Mouse (Mus musculus) neural tube, embryonic 11.5 days (tissue): ENCODE data around the gene Pcdh9. TPM values are rescaled to one million over a fixed set of nuclear protein-coding genes. Genes with fewer than 3 reads are reported as not detected.
A peak's percentile ranks its signal among the peaks of the same experiment; 100 is the strongest.

Experiments used
- ATAC-seq: fragments of 200-750 bp; cut with Nextera tagmentation; 2 replicates; pipeline ENCODE4 v1.8.0; 2017; ENCODE audit warnings: moderate number of reproducible peaks, mild to moderate bottlenecking, moderate TSS enrichment, moderate library complexity; ENCODE audit not compliant: insufficient read depth, low FRiP score, low TSS enrichment
- DNase-seq: peaks from one replicate; pipeline ENCODE4 v3.0.0-alpha.2; 2015; ENCODE audit warnings: low spot score
- H3K27ac ChIP-seq: fragments of 300-500 bp; sonication (generic); 2 replicates; pipeline ENCODE4 v1.5.1; 2014; ENCODE audit warnings: low read depth, mild to moderate bottlenecking, low read length
- H3K27me3 ChIP-seq: fragments of 300-500 bp; sonication (generic); 2 replicates; pipeline ENCODE4 v1.6.1; 2014; ENCODE audit warnings: mild to moderate bottlenecking, low read length, mixed read lengths; ENCODE audit not compliant: control insufficient read depth, insufficient read depth
- H3K36me3 ChIP-seq: fragments of 300-500 bp; sonication (generic); 2 replicates; pipeline ENCODE4 v1.6.1; 2014; ENCODE audit warnings: mild to moderate bottlenecking, low read length, moderate library complexity, mixed read lengths; ENCODE audit not compliant: control insufficient read depth, insufficient read depth
- H3K4me1 ChIP-seq: fragments of 300-500 bp; sonication (generic); 2 replicates; pipeline ENCODE4 v1.6.1; 2014; ENCODE audit warnings: low read length, mixed read lengths; ENCODE audit not compliant: control insufficient read depth, insufficient read depth
- H3K4me2 ChIP-seq: fragments of 300-500 bp; sonication (generic); 2 replicates; pipeline ENCODE4 v1.6.1; 2014; ENCODE audit warnings: low read depth, mild to moderate bottlenecking, moderate library complexity
- H3K4me3 ChIP-seq: fragments of 300-500 bp; sonication (generic); 2 replicates; pipeline ENCODE4 v1.5.1; 2014; ENCODE audit warnings: low read depth, low read length
- H3K9ac ChIP-seq: fragments of 300-500 bp; sonication (generic); 2 replicates; pipeline ENCODE4 v1.6.1; 2014; ENCODE audit warnings: mild to moderate bottlenecking, low read length
- H3K9me3 ChIP-seq: fragments of 300-500 bp; sonication (generic); 2 replicates; pipeline ENCODE4 v1.6.1; 2016; ENCODE audit warnings: low read length; ENCODE audit not compliant: control insufficient read depth
- WGBS: fragments of 180-500 bp; shearing (Covaris S2); extraction: QIAGEN DNeasy Blood & Tissue Kit; methylation state at CpG from one replicate; pipeline ENCODE4 v1.1.7; 2014; 5-methylcytosine and 5-hydroxymethylcytosine counted together
- polyA plus RNA-seq: library from polyadenylated mRNA; unstranded; fragments of >200 nt; fragmentation: Nextera tagmentation; extraction: Ambion mirVana; gene quantifications from 2 replicates; pipeline ENCODE4 v1.2.1, GENCODE M21; 2014

Pcdh9 gene
- polyA plus RNA-seq, 1 experiment from 2014 or later: 48.6 TPM

DNA sequence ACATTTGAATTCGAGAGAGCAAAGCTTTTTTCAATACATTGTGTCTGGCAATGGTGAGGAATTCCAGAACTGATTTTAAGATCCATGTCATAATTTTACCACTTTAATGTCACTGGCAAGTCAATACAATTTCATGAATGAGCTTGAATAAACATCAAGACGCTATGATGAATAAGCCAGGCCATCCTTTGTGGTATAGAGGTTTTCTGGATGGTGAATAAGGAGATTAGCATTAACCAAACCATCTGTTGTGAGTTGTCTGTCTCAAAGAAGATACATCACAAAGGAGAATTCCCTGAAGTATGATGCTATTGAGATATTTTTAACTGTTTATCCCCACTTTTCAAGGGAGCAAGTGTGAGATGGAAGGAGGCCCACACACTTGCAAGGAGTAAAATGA lies 602.1 kb downstream of the Pcdh9 start:
- H3K4me1 ChIP-seq: no peaks in the 10 kb centered on the region
- ATAC-seq: no peak
- WGBS: 63% methylated on average over 2 of the region's 2 CpGs
- H3K4me2 ChIP-seq: no peak overlapping the region
- H3K9ac ChIP-seq: no peak overlapping the region
- no peaks in the 10 kb centered on the region for H3K36me3 ChIP-seq
- H3K27me3 ChIP-seq: no peaks in the 10 kb centered on the region
- H3K4me3 ChIP-seq: no peak overlapping the region
- no peak overlapping the region for H3K27ac ChIP-seq
- no peak for DNase-seq
- no peaks in the 10 kb centered on the region for H3K9me3 ChIP-seq

DNA sequence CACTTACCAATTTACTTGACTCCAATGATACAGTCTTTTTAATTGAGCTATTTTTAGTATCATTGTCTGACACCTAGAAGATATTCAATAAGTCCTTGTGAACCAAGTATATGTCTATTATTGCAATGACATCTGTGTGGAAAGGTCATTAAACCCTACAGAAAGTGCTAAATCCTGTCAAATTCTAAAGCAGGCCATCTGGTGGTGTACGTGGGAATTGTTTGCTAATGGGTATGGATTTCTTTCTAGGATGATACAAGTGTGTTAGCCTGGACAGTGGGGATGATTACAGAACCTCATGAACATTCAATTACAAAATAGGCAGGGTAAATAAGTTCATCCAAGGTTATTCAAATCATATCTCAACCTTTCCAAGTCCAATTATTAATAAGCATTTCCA lies 602.8 kb downstream of the Pcdh9 start:
- no peak overlapping the region for H3K4me2 ChIP-seq
- WGBS: 38% methylated on average over 1 of the region's 1 CpGs
- no peaks in the 10 kb centered on the region for H3K27me3 ChIP-seq
- DNase-seq (peak; percentile 15), ATAC-seq (no peak)
- no peaks in the 10 kb centered on the region for H3K36me3 ChIP-seq
- H3K9me3 ChIP-seq: no peaks in the 10 kb centered on the region
- no peak overlapping the region for H3K4me3 ChIP-seq
- no peak overlapping the region for H3K27ac ChIP-seq
- H3K4me1 ChIP-seq: no peaks in the 10 kb centered on the region
- no peak overlapping the region for H3K9ac ChIP-seq

DNA sequence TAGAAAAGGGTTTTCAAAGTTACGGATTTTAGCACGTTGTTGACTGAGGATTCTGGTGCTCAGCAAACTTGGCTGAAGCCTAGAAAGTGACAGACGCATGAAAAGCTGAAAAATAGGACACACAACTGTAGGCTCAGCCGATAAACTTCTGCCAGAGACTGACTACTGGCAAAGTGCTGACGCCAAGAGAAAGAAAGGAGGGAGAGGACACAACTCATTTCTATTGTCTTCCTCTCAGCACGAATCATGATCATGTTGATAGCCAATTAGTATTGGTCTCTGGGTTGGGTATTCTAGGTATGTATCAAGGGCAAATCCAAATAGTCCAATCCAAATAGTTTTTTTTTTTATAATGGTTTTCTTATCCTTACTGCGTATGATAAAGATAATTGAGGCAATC lies 605.3 kb downstream of the Pcdh9 start:
- ATAC-seq: no peak
- no peaks in the 10 kb centered on the region for H3K36me3 ChIP-seq
- no peak overlapping the region for H3K4me2 ChIP-seq
- 82% methylated on average over 7 of the region's 7 CpGs for WGBS
- H3K9me3 ChIP-seq: no peaks in the 10 kb centered on the region
- H3K4me3 ChIP-seq: no peak overlapping the region
- no peaks in the 10 kb centered on the region for H3K27me3 ChIP-seq
- H3K4me1 ChIP-seq: no peaks in the 10 kb centered on the region
- no peak for DNase-seq
- no peak overlapping the region for H3K27ac ChIP-seq
- no peak overlapping the region for H3K9ac ChIP-seq

DNA sequence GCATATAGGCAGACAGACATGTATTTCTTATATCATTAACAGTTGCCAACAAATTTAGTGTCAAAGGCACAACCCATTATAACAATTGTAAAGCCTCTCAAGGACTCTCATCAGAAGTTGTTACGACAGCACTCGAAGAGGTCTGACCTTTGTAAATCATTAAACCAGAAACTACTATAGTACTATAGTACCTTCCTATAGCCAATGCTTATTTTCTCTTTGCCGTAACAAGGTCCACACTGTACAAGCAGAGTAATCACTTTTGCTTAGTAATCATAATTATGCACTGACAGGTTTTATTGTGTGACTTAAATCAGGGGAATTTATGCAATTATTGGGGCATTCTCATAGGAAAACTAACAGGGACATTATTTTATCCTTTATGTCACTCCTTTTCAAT lies 606.5 kb downstream of the Pcdh9 start:
- Histone ChIP-seq H3K4me3 (no peak overlapping the region), H3K9ac (no peak overlapping the region), H3K27me3 (no peaks in the 10 kb centered on the region), H3K4me1 (no peaks in the 10 kb centered on the region), H3K27ac (no peak overlapping the region), H3K9me3 (no peaks in the 10 kb centered on the region), H3K4me2 (no peak overlapping the region), H3K36me3 (no peaks in the 10 kb centered on the region)
- no peak for ATAC-seq
- WGBS: 77% methylated on average over 3 of the region's 3 CpGs
- DNase-seq: no peak

DNA sequence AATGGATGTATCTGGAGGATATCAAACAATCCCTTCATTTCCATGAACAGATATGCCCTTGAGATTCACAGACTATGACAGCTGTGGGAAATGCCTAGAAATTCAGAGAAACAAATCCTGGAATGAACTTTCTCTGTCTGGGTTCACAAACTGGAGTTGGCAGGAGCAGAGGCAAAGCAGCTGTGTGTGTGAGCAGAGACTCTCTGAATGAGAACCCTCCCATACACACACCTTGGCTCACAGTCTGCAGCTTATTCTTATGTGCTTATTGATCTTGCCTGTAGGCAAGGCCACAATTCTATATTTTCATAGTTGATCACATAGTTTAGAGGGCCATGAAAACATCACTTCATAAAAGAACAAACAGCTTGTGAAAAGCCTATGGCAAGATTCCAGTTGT lies 614.8 kb downstream of the Pcdh9 start:
- H3K27me3 ChIP-seq: no peaks in the 10 kb centered on the region
- H3K9me3 ChIP-seq: no peaks in the 10 kb centered on the region
- ATAC-seq (no peak), DNase-seq (no peak)
- H3K9ac ChIP-seq: no peak overlapping the region
- H3K4me2 ChIP-seq: no peak overlapping the region
- no peak overlapping the region for H3K4me3 ChIP-seq
- H3K27ac ChIP-seq: no peak overlapping the region
- H3K36me3 ChIP-seq: no peaks in the 10 kb centered on the region
- no peaks in the 10 kb centered on the region for H3K4me1 ChIP-seq

DNA sequence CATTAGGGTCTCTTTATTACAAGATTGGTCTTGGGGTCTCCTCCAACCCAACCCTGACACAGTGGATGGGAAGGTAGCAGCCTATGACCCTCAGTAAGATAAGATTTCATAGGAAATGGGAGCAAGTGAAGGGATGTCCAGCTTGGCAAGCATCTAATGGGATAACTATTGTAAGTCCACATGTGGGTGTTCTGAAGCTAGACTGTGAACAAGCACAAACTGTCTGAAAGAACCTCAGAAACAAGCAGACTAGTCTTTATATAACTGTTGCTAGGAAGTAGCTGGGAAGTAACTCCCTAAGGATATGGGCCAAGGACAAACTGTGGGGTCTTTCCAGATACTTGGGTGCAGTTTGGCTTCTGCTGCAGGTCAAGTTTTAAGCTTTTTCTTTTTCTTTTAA lies 615.7 kb downstream of the Pcdh9 start:
- H3K9ac ChIP-seq: no peak overlapping the region
- no peaks in the 10 kb centered on the region for H3K4me1 ChIP-seq
- no peak overlapping the region for H3K27ac ChIP-seq
- no peak overlapping the region for H3K4me3 ChIP-seq
- DNase-seq: no peak
- H3K27me3 ChIP-seq: no peaks in the 10 kb centered on the region
- no peaks in the 10 kb centered on the region for H3K36me3 ChIP-seq
- no peak overlapping the region for H3K4me2 ChIP-seq
- no peaks in the 10 kb centered on the region for H3K9me3 ChIP-seq
- ATAC-seq: no peak

DNA sequence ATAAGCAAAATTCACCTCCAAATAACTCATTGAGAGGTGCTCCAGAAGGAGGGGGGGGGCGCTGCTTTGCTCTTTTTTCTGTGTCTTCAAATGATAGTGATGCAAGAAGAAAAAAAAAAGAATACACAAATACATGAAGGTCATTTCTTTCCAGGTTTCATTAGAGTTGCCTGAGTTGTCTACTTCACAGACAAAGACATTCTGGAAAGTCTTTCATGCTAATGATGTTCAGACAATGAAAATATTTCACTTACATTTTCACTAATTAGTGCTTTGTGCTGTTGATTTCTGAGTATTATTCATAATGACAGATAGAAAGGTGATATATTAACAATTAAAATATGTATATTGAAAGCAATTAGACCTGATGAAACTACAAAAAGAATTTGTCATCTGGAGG lies 637.1 kb downstream of the Pcdh9 start:
- H3K4me3 ChIP-seq: no peak overlapping the region
- no peak overlapping the region for H3K4me2 ChIP-seq
- DNase-seq (no peak), ATAC-seq (no peak)
- H3K9me3 ChIP-seq: no peaks in the 10 kb centered on the region
- no peaks in the 10 kb centered on the region for H3K27me3 ChIP-seq
- H3K4me1 ChIP-seq: no peaks in the 10 kb centered on the region
- 78% methylated on average over 1 of the region's 1 CpGs for WGBS
- no peak overlapping the region for H3K27ac ChIP-seq
- H3K36me3 ChIP-seq: no peaks in the 10 kb centered on the region
- no peak overlapping the region for H3K9ac ChIP-seq

DNA sequence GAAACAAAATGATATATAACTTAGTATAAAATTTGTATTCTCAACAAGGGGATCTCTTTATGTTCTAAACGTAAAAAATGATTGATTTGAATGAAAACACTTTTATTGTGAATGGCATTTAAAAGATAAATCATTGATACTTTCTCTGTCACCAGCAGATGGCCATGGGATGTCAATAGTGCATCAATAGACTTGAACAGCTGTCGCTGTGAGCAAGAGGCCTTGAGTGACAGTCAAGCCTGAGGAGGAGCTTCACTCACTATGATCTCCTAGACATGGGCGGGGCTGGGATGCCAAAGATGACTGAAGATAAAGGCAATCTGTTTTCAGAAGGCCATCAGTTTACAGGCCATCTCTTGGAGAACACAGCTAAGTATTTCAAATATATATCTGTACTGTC lies 650.2 kb downstream of the Pcdh9 start:
- H3K9me3 ChIP-seq: no peaks in the 10 kb centered on the region
- WGBS: 76% methylated on average over 3 of the region's 3 CpGs
- no peaks in the 10 kb centered on the region for H3K27me3 ChIP-seq
- DNase-seq (no peak), ATAC-seq (no peak)
- H3K4me1 ChIP-seq: no peaks in the 10 kb centered on the region
- H3K4me2 ChIP-seq: no peak overlapping the region
- no peak overlapping the region for H3K27ac ChIP-seq
- H3K4me3 ChIP-seq: no peak overlapping the region
- H3K9ac ChIP-seq: no peak overlapping the region
- no peaks in the 10 kb centered on the region for H3K36me3 ChIP-seq

DNA sequence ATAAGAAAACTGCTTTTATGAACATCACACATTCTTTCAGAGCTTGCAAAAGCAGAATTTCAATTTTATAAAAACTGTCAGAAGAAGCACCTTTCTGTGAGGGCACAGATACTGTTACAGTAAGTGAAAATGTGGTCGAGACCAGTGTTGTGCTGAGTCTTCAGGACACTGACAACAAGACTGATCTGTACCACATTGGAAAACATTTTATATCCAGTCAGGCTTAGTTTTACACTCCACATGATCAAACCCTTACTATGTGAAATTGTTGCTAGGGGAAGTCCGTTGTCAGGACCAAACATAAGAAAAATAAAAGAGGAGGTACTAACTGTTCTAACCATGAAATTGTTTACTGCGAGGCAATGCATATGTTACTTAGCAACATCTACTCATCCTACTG lies 656.1 kb downstream of the Pcdh9 start:
- Histone ChIP-seq H3K27ac (no peak overlapping the region), H3K9ac (no peak overlapping the region), H3K36me3 (no peaks in the 10 kb centered on the region), H3K4me2 (no peak overlapping the region), H3K4me1 (no peaks in the 10 kb centered on the region), H3K27me3 (no peaks in the 10 kb centered on the region), H3K9me3 (no peaks in the 10 kb centered on the region), H3K4me3 (no peak overlapping the region)
- 71% methylated on average over 3 of the region's 3 CpGs for WGBS
- DNase-seq: no peak
- ATAC-seq: 0 out of 2 replicates have a peak, but pooled peaks have one; percentile 35
